Mouse (Mus musculus): ENCODE measurements at regions not wholly inside any gene's neighbourhood (a gene's known extent, or its start where the extent isn't known, plus 50 kb on each side); places are given as distances from the start of the nearest gene placed in this dataset.

- TF ChIP-seq POLR2A (IDR thresholded peaks at IDR 0.05; ENCODE audit: insufficient read depth, low read length) (no peak), CTCF (IDR thresholded peaks at IDR 0.05; ENCODE audit: low read depth, low read length) (no peak)
Observed at GRCm38 (mm10) chr10:17531021-17531420, 192.0 kb upstream of the Cited2 start.

Measured in ES-Bruce4 (cell line).